Mouse (Mus musculus): ENCODE measurements around the gene Xxylt1. TPM values are rescaled to one million over a fixed set of nuclear protein-coding genes. Genes with fewer than 3 reads are reported as not detected.

Xxylt1 gene
- polyA plus RNA-seq, 1 experiment from 2014 or later = 8.0 TPM

- no peaks in the 10 kb centered on the region for H3K4me1 ChIP-seq (ENCODE audit: insufficient read depth, low read depth, low read length)
- no peak for ATAC-seq
Observed at GRCm38 (mm10) chr16:30918866-30919265, 162.4 kb downstream of the Xxylt1 start.

GRCm38 (mm10) chr16:30916931-30917330 is 164.3 kb downstream of the Xxylt1 start:
- H3K4me1 ChIP-seq (ENCODE audit: insufficient read depth, low read depth, low read length) = no peaks in the 10 kb centered on the region
- H3K9ac ChIP-seq (replicated peaks; ENCODE audit: low read depth) = no peak overlapping the region
- no peak overlapping the region for H3K4me3 ChIP-seq (ENCODE audit: low read depth, low read length)
- no peak for ATAC-seq
- DNase-seq (ENCODE audit: low spot score) = no peak
- TF ChIP-seq EP300 (IDR thresholded peaks at IDR 0.05) (no peak), CTCF (IDR thresholded peaks at IDR 0.05) (no peak)
- H3K27me3 ChIP-seq (replicated peaks; ENCODE audit: insufficient read depth, low read length) = no peaks in the 10 kb centered on the region
- H3K9me3 ChIP-seq (ENCODE audit: low read length) = no peaks in the 10 kb centered on the region
- 57% methylated on average over 3 of the region's 3 CpGs for WGBS
- H3K4me2 ChIP-seq (replicated peaks; ENCODE audit: low read depth, low read length) = no peak overlapping the region
- no peak overlapping the region for H3K27ac ChIP-seq (ENCODE audit: low read length)
- H3K36me3 ChIP-seq (ENCODE audit: insufficient read depth, low read length) = no peaks in the 10 kb centered on the region

More at GRCm38 (mm10) chr16:30918866-30919265, 162.4 kb downstream of the Xxylt1 start:
- 94% methylated on average over 7 of the region's 7 CpGs for WGBS
- H3K4me2 ChIP-seq (replicated peaks; ENCODE audit: low read depth, low read length) = no peak overlapping the region
- no peak overlapping the region for H3K4me3 ChIP-seq (ENCODE audit: low read depth, low read length)
- H3K9ac ChIP-seq (replicated peaks; ENCODE audit: low read depth) = no peak overlapping the region
- H3K9me3 ChIP-seq (ENCODE audit: low read length) = no peaks in the 10 kb centered on the region
- no peak for DNase-seq (ENCODE audit: low spot score)
- TF ChIP-seq EP300 (IDR thresholded peaks at IDR 0.05) (no peak), CTCF (IDR thresholded peaks at IDR 0.05) (no peak)
- H3K27ac ChIP-seq (ENCODE audit: low read length) = no peak overlapping the region
- H3K36me3 ChIP-seq (ENCODE audit: insufficient read depth, low read length) = no peaks in the 10 kb centered on the region
- H3K27me3 ChIP-seq (replicated peaks; ENCODE audit: insufficient read depth, low read length) = no peaks in the 10 kb centered on the region

DNA sequence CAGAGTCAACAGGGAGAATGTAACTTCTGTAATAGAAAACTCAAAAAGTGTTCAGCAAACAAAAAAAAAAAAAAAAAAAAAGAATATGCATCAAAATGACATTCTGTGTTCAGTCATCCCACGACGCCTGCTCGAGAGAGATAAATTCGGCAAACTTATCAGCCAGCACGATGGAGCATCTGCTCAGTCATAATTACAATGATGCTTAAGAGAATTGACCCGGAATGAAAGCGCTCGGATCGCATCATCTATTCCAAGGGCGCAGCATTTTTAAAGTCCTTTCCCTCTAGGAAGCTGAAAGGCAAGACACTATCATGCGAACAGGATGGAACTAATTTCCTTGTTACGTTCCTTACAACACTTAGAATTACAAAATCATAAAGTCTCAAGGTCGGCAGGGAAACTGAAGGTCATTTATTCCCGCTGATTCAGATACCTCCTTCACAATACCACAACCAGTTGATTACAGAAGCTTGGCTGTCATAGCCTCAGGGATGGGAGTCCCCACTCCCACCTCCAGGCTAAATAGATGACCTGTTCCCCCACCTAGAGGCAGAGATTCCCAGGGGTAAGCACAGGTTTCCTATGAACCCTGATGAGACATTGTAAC is 165.5 kb downstream of the Xxylt1 start:
- Histone ChIP-seq H3K4me1 (ENCODE audit: insufficient read depth, low read depth, low read length) (no peaks in the 10 kb centered on the region), H3K4me3 (ENCODE audit: low read depth, low read length) (no peak overlapping the region), H3K27me3 (replicated peaks; ENCODE audit: insufficient read depth, low read length) (no peaks in the 10 kb centered on the region), H3K36me3 (ENCODE audit: insufficient read depth, low read length) (no peaks in the 10 kb centered on the region), H3K4me2 (replicated peaks; ENCODE audit: low read depth, low read length) (no peak overlapping the region), H3K27ac (ENCODE audit: low read length) (no peak overlapping the region), H3K9me3 (ENCODE audit: low read length) (no peaks in the 10 kb centered on the region), H3K9ac (replicated peaks; ENCODE audit: low read depth) (no peak overlapping the region)
- no peak for TF ChIP-seq CTCF (IDR thresholded peaks at IDR 0.05)
- TF ChIP-seq EP300 (IDR thresholded peaks at IDR 0.05) = no peak
- DNase-seq (ENCODE audit: low spot score) = no peak
- ATAC-seq = no peak
- 75% methylated on average over 14 of the region's 14 CpGs for WGBS

Other genes starting within 250 kb of the Xxylt1 start
- 22.0 and 25.1 TPM in 2 replicates for gene Acap2, start 119.8 kb upstream of the Xxylt1 start, polyA plus RNA-seq (2015; fragmentation: Nextera tagmentation; extraction: Ambion mirVana)
- 143 and 160 TPM in 2 replicates for gene Ppp1r2, start 193.8 kb upstream of the Xxylt1 start, polyA plus RNA-seq (2015; fragmentation: Nextera tagmentation; extraction: Ambion mirVana)
- 0.96 and 2.1 TPM in 2 replicates for gene Apod, start 233.4 kb upstream of the Xxylt1 start, polyA plus RNA-seq (2015; fragmentation: Nextera tagmentation; extraction: Ambion mirVana)

All from lung, postnatal 0 days (tissue).